Comparison of ENCODE assay signal across 18 mouse cellular contexts in genomic region chr13:54277406-54277805, GRCm38 (mm10).
DNase-seq lines count a peak whose midpoint lies in the region; ATAC-seq lines count a peak whose summit lies in the region.
"Had no signal": no experiment of that assay in that cellular context is flagged by ENCODE, and none has a peak within 500 bp of the region (broad histone marks: within the 10 kb centered on the region; RNA-seq: fewer than 3 reads in every experiment).

No protein-coding gene starts in this region.

- no peak for DNase-seq in frontal cortex, postnatal 10 days (ENCODE audit: low spot score in 2 of 2)
- peak; percentile 56 to 79 for DNase-seq in left cerebral cortex, adult 9 months (ENCODE audit: low spot score in 2 of 2)
- no peak for DNase-seq in left cerebral cortex, adult 11 months (ENCODE audit: low spot score)
- peak; percentile 50 to 75 for DNase-seq in right cerebral cortex, postnatal 36 days (ENCODE audit: low spot score in 2 of 2)
- no peak for DNase-seq in right cerebral cortex, postnatal 25 days
- no peak for DNase-seq in kidney, adult 9 months
- DNase-seq: adrenal gland, adult 8-10 months; adrenal gland, postnatal 36 days; B cell, adult 2 months; cerebellum, adult 11 months; cerebellum, adult 8-10 months; cerebellum, postnatal 14 days; embryo, embryonic 11 days; heart, adult 18-20 months; heart, postnatal 10 days had no signal

- ATAC-seq in frontal cortex, adult (ENCODE audit: low TSS enrichment), result peak; percentile 78
- ATAC-seq: CD4-positive, CD25-positive, alpha-beta regulatory T cell, adult 4 months; forebrain, embryonic 14.5 days had no signal

Comparison
In these comparisons a context has a peak if more than half of its experiments do, and no peak if none do; other contexts are left out.
1. DNase-seq: peak in left cerebral cortex, adult 9 months (2 of 2) and right cerebral cortex, postnatal 36 days (2 of 2); none in frontal cortex, postnatal 10 days (0 of 2), left cerebral cortex, adult 11 months (single experiment), right cerebral cortex, postnatal 25 days (single experiment) and kidney, adult 9 months (single experiment).